Mouse (Mus musculus): ENCODE results near the gene Pde6g. TPM values are rescaled to one million over a fixed set of nuclear protein-coding genes. Genes with fewer than 3 reads are reported as not detected.
"Not testable (repeated sequence)": the region's sequence is repeated elsewhere in the genome, so short reads cannot be mapped to it uniquely, and the experiment has no call there.

Gene Pde6g
- polyA plus RNA-seq, 1 experiment from 2014 or later = 0.17 TPM

DNA sequence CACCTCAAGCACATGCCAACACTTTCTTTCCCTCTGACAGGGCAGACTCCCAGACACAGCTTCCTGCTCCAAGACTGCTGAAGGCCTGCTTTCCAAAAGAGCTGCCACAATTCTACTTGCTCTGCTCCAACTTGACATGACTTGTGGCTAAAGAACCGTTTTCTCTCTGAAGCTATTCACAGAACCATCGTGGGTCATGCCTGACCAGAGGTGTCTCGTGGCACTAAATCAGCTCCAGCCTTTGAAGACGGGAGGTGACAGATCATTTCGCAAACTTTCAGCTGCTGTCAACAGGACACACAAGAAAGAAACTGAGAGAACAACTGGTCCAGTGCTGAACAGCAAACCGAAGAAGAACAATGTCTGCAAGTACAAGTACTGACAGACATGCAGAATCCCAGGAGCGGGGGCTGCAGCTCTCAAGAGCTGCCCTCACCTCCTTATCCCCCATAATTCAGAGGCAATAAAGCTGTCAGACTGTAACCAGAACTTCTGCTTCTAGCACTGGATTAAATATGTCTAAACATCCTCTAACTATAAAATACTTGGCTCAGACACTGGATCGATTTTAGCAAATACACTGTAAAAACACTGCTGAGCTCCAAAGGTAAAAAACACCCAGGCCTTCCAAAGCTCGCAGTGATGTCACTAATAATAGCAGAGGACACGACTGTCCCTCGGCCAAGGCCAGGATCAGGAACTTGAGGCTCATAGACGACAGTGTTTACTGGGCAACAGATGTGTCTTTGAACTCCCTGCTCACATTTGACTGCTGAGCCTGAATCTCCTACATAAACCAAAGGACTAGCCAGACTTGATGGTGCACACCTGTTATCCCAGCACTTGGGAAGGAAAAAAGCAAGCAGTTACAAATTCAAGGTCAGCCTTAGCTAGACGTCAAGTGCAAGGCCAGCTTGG, 30.4 kb downstream of the Pde6g start:
- Histone ChIP-seq H3K9me3 (replicated peaks) (no peaks in the 10 kb centered on the region), H3K27ac (replicated peaks) (no peak overlapping the region; the same call in 1 of the 2 replicates), H3K9ac (no peak overlapping the region), H3K4me3 (replicated peaks) (no peak overlapping the region), H3K27me3 (no peaks in the 10 kb centered on the region), H3K36me3 (replicated peaks) (peaks cover 98% of the 10 kb centered on the region), H3K4me1 (replicated peaks) (0 out of 2 replicates have a peak, but pooled peaks cover 17% of the 10 kb centered on the region), H3K4me2 (no peak overlapping the region)
- ATAC-seq (ENCODE audit: insufficient read depth) = no peak
- WGBS (ENCODE audit: insufficient replicate concordance) = 70% methylated on average over 13 of the region's 13 CpGs

DNA sequence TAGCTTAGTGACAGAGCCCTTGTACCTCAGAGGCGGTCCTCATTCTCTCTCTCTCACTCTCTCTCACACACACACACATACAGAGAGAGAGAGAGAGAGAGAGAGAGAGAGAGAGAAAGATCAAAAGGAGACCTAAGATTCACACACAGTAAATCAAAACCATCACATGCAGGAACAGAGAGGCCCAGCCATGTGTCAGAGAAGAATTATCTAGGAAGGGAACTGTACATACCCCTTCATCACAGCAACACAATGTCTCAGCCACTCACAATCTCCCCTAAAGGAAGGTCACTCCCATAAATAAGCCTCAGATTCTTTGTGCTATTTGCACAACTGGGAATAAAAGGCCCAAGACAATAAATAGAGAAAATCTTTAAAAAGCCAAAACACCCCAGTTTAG, 34.7 kb downstream of the Pde6g start:
- no peak overlapping the region for H3K9ac ChIP-seq
- no peak overlapping the region for H3K27ac ChIP-seq (replicated peaks)
- H3K9me3 ChIP-seq (replicated peaks) = no peaks in the 10 kb centered on the region
- H3K36me3 ChIP-seq (replicated peaks) = peaks cover 96% of the 10 kb centered on the region
- 0 out of 2 replicates have a peak, but pooled peaks cover 17% of the 10 kb centered on the region for H3K4me1 ChIP-seq (replicated peaks)
- no peaks in the 10 kb centered on the region for H3K27me3 ChIP-seq
- no peak for ATAC-seq (ENCODE audit: insufficient read depth)
- H3K4me3 ChIP-seq (replicated peaks) = no peak overlapping the region
- 77% methylated on average over 1 of the region's 1 CpGs for WGBS (ENCODE audit: insufficient replicate concordance)
- no peak overlapping the region for H3K4me2 ChIP-seq

DNA sequence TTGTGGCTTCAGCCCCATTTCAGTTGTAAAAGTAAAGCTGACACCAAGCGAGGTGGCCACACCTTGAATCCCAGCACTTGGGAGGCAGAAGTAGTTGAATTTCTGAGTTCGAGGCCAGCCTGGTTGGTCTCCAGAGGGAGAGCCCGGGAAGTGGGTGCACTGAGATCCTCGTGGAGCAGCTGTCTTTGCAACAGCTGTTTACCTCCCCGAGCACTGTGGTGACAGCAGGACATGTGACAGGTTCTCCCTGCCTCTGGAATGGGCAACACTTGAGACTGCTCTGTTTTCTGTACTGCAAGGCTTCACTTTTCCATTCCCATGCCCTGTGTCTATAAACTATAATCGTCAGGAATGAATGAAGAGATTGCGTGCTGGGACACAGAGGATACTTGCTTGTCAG, 35.4 kb downstream of the Pde6g start:
- WGBS (ENCODE audit: insufficient replicate concordance) = 85% methylated on average over 7 of the region's 7 CpGs
- no peak for ATAC-seq (ENCODE audit: insufficient read depth)

DNA sequence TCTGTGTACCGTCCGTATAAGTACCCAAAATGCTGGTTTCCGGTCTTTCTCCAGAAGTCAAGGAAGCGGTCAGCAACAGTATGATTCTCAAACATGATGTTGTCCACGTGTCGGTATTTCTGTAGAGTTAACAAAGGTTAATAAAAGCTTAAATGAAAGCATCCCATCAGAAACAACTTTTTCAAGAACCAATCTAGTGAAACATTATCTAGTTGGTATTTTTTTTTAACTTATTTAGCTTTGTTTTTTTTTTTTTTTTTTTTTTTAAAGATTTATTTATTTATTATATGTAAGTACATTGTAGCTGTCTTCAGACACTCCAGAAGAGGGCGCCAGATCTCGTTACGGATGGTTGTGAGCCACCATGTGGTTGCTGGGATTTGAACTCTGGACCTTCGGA, 39.7 kb downstream of the Pde6g start:
- peaks cover 97% of the 10 kb centered on the region for H3K36me3 ChIP-seq (replicated peaks)
- H3K9ac ChIP-seq; H3K9me3 ChIP-seq (replicated peaks); H3K4me1 ChIP-seq (replicated peaks); ATAC-seq (ENCODE audit: insufficient read depth); H3K27ac ChIP-seq (replicated peaks); H3K4me3 ChIP-seq (replicated peaks); H3K4me2 ChIP-seq; H3K27me3 ChIP-seq: not testable (repeated sequence)
- WGBS (ENCODE audit: insufficient replicate concordance) = 76% methylated on average over 10 of the region's 10 CpGs

More for the DNA sequence above, 35.4 kb downstream of the Pde6g start:
- Histone ChIP-seq H3K4me1 (replicated peaks) (0 out of 2 replicates have a peak, but pooled peaks cover 17% of the 10 kb centered on the region), H3K27ac (replicated peaks) (no peak overlapping the region), H3K36me3 (replicated peaks) (peaks cover 96% of the 10 kb centered on the region), H3K4me2 (no peak overlapping the region), H3K27me3 (no peaks in the 10 kb centered on the region), H3K4me3 (replicated peaks) (no peak overlapping the region), H3K9me3 (replicated peaks) (no peaks in the 10 kb centered on the region), H3K9ac (no peak overlapping the region)

DNA sequence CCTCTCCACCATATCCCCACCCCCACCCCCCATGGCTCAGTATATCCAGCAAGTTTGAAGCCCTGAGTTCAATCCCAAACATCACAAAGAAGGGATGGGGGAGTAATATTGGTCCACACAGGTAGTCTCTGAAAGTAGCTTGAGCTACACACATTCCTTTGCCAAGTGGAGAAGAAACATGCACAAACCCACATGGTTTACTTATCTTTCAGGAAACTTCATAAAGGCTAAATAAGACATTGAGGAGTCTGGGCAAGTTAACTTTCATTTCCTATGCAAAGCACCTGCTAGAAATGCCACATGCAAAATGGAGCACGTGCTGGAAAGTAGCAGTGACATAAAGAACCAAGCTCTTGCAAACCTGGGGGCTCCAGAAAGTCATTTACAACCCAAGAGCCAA, 46.9 kb downstream of the Pde6g start:
- no peaks in the 10 kb centered on the region for H3K27me3 ChIP-seq
- H3K9ac ChIP-seq = no peak overlapping the region
- peak overlapping the region; percentile 42; the same call in 1 of the 2 replicates for H3K27ac ChIP-seq (replicated peaks)
- H3K4me2 ChIP-seq = no peak overlapping the region; the same call in 1 of the 2 replicates
- no peak for ATAC-seq (ENCODE audit: insufficient read depth)
- no peaks in the 10 kb centered on the region for H3K9me3 ChIP-seq (replicated peaks)
- peaks cover 100% of the 10 kb centered on the region for H3K36me3 ChIP-seq (replicated peaks)
- peaks cover 34% of the 10 kb centered on the region for H3K4me1 ChIP-seq (replicated peaks)
- no peak overlapping the region for H3K4me3 ChIP-seq (replicated peaks)
- 35% methylated on average over 1 of the region's 1 CpGs for WGBS (ENCODE audit: insufficient replicate concordance)

DNA sequence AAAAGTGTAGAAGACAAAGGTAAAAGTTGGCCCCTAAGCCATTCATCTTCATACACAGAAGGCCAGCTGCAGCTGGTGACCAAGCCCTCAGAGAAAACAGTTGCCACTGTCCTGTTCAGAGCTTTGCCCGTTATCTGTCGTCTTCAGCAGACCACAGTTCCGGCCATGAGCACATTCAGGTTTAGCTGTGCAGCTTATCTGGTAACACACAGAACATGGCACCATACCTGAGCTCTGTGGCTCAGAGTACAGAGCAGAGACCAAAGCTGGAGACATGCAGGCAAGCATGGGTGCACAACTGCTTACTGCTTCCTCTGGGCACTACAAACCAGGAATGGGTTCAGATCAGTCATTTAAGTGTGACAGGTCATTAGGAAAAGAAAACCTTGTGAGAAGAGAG, 47.4 kb downstream of the Pde6g start:
- Histone ChIP-seq H3K4me3 (replicated peaks) (no peak overlapping the region), H3K4me2 (peak overlapping the region; percentile 17; the same call in 1 of the 2 replicates), H3K9me3 (replicated peaks) (no peaks in the 10 kb centered on the region), H3K36me3 (replicated peaks) (peaks cover 100% of the 10 kb centered on the region), H3K9ac (0 out of 2 replicates have a peak overlapping the region, but pooled peaks have one; percentile 2), H3K4me1 (replicated peaks) (peaks cover 34% of the 10 kb centered on the region), H3K27me3 (no peaks in the 10 kb centered on the region), H3K27ac (replicated peaks) (0 out of 2 replicates have a peak overlapping the region, but pooled peaks have one; percentile 42)
- 9% methylated on average over 3 of the region's 3 CpGs for WGBS (ENCODE audit: insufficient replicate concordance)
- peak; percentile 93 for ATAC-seq (ENCODE audit: insufficient read depth)

DNA sequence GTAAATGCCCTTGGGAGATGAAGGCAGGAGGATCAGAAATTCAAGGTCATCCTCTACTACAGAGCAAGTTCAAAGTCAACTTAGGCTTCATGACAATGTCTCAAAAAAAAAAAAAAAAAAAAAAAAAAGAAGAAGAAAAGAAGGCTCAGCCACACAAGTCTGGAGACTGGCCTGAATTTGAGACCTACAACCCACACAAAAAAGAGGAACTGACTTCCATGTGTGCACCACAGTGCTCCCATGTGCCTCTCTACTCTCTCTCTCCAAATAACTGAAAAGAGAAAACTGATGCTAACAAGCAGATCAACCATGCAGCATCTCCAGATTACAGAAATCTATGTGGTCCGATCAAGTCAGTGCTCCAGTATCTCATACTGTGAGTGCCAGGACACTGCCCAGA, 48.5 kb downstream of the Pde6g start:
- ATAC-seq (ENCODE audit: insufficient read depth) = no peak
- Histone ChIP-seq H3K27me3 (no peaks in the 10 kb centered on the region), H3K9ac (no peak overlapping the region), H3K4me2 (no peak overlapping the region), H3K4me3 (replicated peaks) (no peak overlapping the region), H3K36me3 (replicated peaks) (peaks cover 100% of the 10 kb centered on the region), H3K9me3 (replicated peaks) (no peaks in the 10 kb centered on the region), H3K27ac (replicated peaks) (no peak overlapping the region), H3K4me1 (replicated peaks) (peaks cover 42% of the 10 kb centered on the region)
- 66% methylated on average over 1 of the region's 1 CpGs for WGBS (ENCODE audit: insufficient replicate concordance)

DNA sequence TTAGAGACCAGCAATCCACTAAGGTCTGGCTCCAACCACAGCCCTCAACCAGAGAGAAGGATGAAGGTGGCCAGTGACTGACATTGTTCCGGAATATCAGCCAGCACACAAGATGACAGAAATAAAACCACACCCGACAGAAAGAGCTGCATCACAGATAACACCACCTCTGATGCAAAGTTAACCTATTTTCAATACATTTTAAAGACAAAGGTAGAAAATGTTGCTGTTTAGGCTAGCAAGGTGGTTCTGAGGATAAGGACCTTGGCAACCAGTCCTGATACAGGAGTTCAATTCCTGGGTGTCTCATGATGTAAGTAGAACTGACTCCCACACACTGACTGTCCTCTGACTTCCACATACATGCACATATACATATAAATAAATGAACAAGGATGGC, 54.0 kb downstream of the Pde6g start:
- no peaks in the 10 kb centered on the region for H3K27me3 ChIP-seq
- peak overlapping the region; percentile 34 for H3K27ac ChIP-seq (replicated peaks)
- peaks cover 27% of the 10 kb centered on the region for H3K4me1 ChIP-seq (replicated peaks)
- H3K4me3 ChIP-seq (replicated peaks) = no peak overlapping the region
- no peaks in the 10 kb centered on the region for H3K9me3 ChIP-seq (replicated peaks)
- WGBS (ENCODE audit: insufficient replicate concordance) = 31% methylated on average over 2 of the region's 2 CpGs
- peaks cover 92% of the 10 kb centered on the region for H3K36me3 ChIP-seq (replicated peaks)
- ATAC-seq (ENCODE audit: insufficient read depth) = peak; percentile 69
- no peak overlapping the region for H3K4me2 ChIP-seq
- no peak overlapping the region for H3K9ac ChIP-seq

Other genes with a start within 250 kb of the Pde6g start
- 0.91 and 1.0 TPM in 2 replicates for gene Bahcc1, start 220.6 kb downstream of the Pde6g start, polyA plus RNA-seq (2015; fragmentation: Nextera tagmentation; extraction: Ambion mirVana)
- 559 and 587 TPM in 2 replicates for gene Actg1, start 105.0 kb downstream of the Pde6g start, polyA plus RNA-seq (2015; fragmentation: Nextera tagmentation; extraction: Ambion mirVana)
- gene Fscn2, start 92.0 kb downstream of the Pde6g start, polyA plus RNA-seq (2015; fragmentation: Nextera tagmentation; extraction: Ambion mirVana) = not detected in 2 replicates
- gene Faap100, start 74.7 kb downstream of the Pde6g start, polyA plus RNA-seq (2015; fragmentation: Nextera tagmentation; extraction: Ambion mirVana) = 6.2 and 7.2 TPM in 2 replicates
- 20.6 and 24.3 TPM in 2 replicates for gene Nploc4, start 15.8 kb downstream of the Pde6g start, polyA plus RNA-seq (2015; fragmentation: Nextera tagmentation; extraction: Ambion mirVana)
- not detected in 2 replicates for gene Tspan10, start 10.9 kb downstream of the Pde6g start, polyA plus RNA-seq (2015; fragmentation: Nextera tagmentation; extraction: Ambion mirVana)
- gene Oxld1, start 4.6 kb upstream of the Pde6g start, polyA plus RNA-seq (2015; fragmentation: Nextera tagmentation; extraction: Ambion mirVana) = 6.8 and 7.1 TPM in 2 replicates
- 13.0 and 14.2 TPM in 2 replicates for gene Ccdc137, start 4.6 kb upstream of the Pde6g start, polyA plus RNA-seq (2015; fragmentation: Nextera tagmentation; extraction: Ambion mirVana)
- gene Arl16, start 14.1 kb upstream of the Pde6g start, polyA plus RNA-seq (2015; fragmentation: Nextera tagmentation; extraction: Ambion mirVana) = 13.7 and 14.0 TPM in 2 replicates
- gene Mrpl12, start 31.1 kb upstream of the Pde6g start, polyA plus RNA-seq (2015; fragmentation: Nextera tagmentation; extraction: Ambion mirVana) = 89.5 and 90.2 TPM in 2 replicates
- 42.8 and 46.5 TPM in 2 replicates for gene Slc25a10, start 38.3 kb upstream of the Pde6g start, polyA plus RNA-seq (2015; fragmentation: Nextera tagmentation; extraction: Ambion mirVana)
- 16.9 and 20.5 TPM in 2 replicates for gene Gcgr, start 77.2 kb upstream of the Pde6g start, polyA plus RNA-seq (2015; fragmentation: Nextera tagmentation; extraction: Ambion mirVana)
- gene Mcrip1, start 96.2 kb upstream of the Pde6g start, polyA plus RNA-seq (2015; fragmentation: Nextera tagmentation; extraction: Ambion mirVana) = 41.8 and 47.6 TPM in 2 replicates
- 0.36 and 0.38 TPM in 2 replicates for gene Ppp1r27, start 97.6 kb upstream of the Pde6g start, polyA plus RNA-seq (2015; fragmentation: Nextera tagmentation; extraction: Ambion mirVana)
- 635 and 803 TPM in 2 replicates for gene P4hb, start 119.8 kb upstream of the Pde6g start, polyA plus RNA-seq (2015; fragmentation: Nextera tagmentation; extraction: Ambion mirVana)
- 222 and 238 TPM in 2 replicates for gene Arhgdia, start 128.1 kb upstream of the Pde6g start, polyA plus RNA-seq (2015; fragmentation: Nextera tagmentation; extraction: Ambion mirVana)
- gene Alyref, start 144.9 kb upstream of the Pde6g start, polyA plus RNA-seq (2015; fragmentation: Nextera tagmentation; extraction: Ambion mirVana) = 253 and 277 TPM in 2 replicates
- 76.2 and 79.0 TPM in 2 replicates for gene Anapc11, start 144.9 kb upstream of the Pde6g start, polyA plus RNA-seq (2015; fragmentation: Nextera tagmentation; extraction: Ambion mirVana)
- gene Npb, start 155.0 kb upstream of the Pde6g start, polyA plus RNA-seq (2015; fragmentation: Nextera tagmentation; extraction: Ambion mirVana) = 14.7 and 15.8 TPM in 2 replicates
- 138 and 165 TPM in 2 replicates for gene Pcyt2, start 164.4 kb upstream of the Pde6g start, polyA plus RNA-seq (2015; fragmentation: Nextera tagmentation; extraction: Ambion mirVana)
- gene Sirt7, start 171.7 kb upstream of the Pde6g start, polyA plus RNA-seq (2015; fragmentation: Nextera tagmentation; extraction: Ambion mirVana) = 32.3 and 36.9 TPM in 2 replicates
- 37.6 and 42.3 TPM in 2 replicates for gene Mafg, start 180.1 kb upstream of the Pde6g start, polyA plus RNA-seq (2015; fragmentation: Nextera tagmentation; extraction: Ambion mirVana)
- gene Pycr1, start 190.3 kb upstream of the Pde6g start, polyA plus RNA-seq (2015; fragmentation: Nextera tagmentation; extraction: Ambion mirVana) = 5.1 and 5.7 TPM in 2 replicates
- 0.29 and 1.0 TPM in 2 replicates for gene Myadml2, start 194.7 kb upstream of the Pde6g start, polyA plus RNA-seq (2015; fragmentation: Nextera tagmentation; extraction: Ambion mirVana)
- gene Notum, start 207.7 kb upstream of the Pde6g start, polyA plus RNA-seq (2015; fragmentation: Nextera tagmentation; extraction: Ambion mirVana) = 0.33 and 0.40 TPM in 2 replicates
- gene Aspscr1, start 219.5 kb upstream of the Pde6g start, polyA plus RNA-seq (2015; fragmentation: Nextera tagmentation; extraction: Ambion mirVana) = 45.1 and 47.9 TPM in 2 replicates

All from liver, embryonic 15.5 days (tissue).